Comparison of ENCODE assay signal across 9 mouse cellular contexts in genomic region chr19:6952712-6953037, GRCm38 (mm10). TPM values are rescaled to one million over a fixed set of nuclear protein-coding genes. Genes with fewer than 3 reads are reported as not detected.
DNase-seq lines count a peak whose midpoint lies in the region; ATAC-seq and TF ChIP-seq lines count a peak whose summit lies in the region.
"Had no signal": no experiment of that assay in that cellular context is flagged by ENCODE, and none has a peak within 500 bp of the region (broad histone marks: within the 10 kb centered on the region; RNA-seq: fewer than 3 reads in every experiment).

No protein-coding gene starts in this region.

- no peaks in the 10 kb centered on the region for H3K27me3 ChIP-seq in spleen, adult 2 months (ENCODE audit: control insufficient read depth, insufficient read depth, low read length)
- H3K27me3 ChIP-seq in stomach, postnatal 0 days (ENCODE audit: control insufficient read depth, insufficient read depth, low read length) = no peaks in the 10 kb centered on the region

- intact Hi-C loops in gastrocnemius, postnatal 36 days (cut with DNase I) = no loop called here

- H3K27ac ChIP-seq in spleen, adult 2 months (ENCODE audit: insufficient read depth, low read length) = peak overlapping the region; percentile 77
- H3K27ac ChIP-seq in stomach, postnatal 0 days (replicated peaks) = peak overlapping the region; percentile 94

- ATAC-seq in stomach, postnatal 0 days (ENCODE audit: low FRiP score, low TSS enrichment) = peak; percentile 49

- peaks cover 3% of the 10 kb centered on the region; the same call in 1 of the 2 replicates for H3K36me3 ChIP-seq in spleen, adult 2 months (ENCODE audit: control insufficient read depth, insufficient read depth, low read length)
- peaks cover 20% of the 10 kb centered on the region for H3K36me3 ChIP-seq in stomach, postnatal 0 days (ENCODE audit: control insufficient read depth, insufficient read depth, low read length)

- TF ChIP-seq EP300 in stomach, postnatal 0 days (optimal IDR thresholded peaks at IDR 0.05) = peak; percentile 81

- peak overlapping the region; percentile 86; the same call in 1 of the 2 replicates for H3K4me3 ChIP-seq in spleen, adult 2 months (ENCODE audit: extremely low read depth, insufficient read depth, insufficient read length)
- peak overlapping the region; percentile 91 for H3K4me3 ChIP-seq in lung, adult 2 months (replicated peaks; ENCODE audit: extremely low read depth, low read depth, low read length)
- 0 out of 2 replicates have a peak overlapping the region, but pooled peaks have one; percentile 65 for H3K4me3 ChIP-seq in stomach, postnatal 0 days (ENCODE audit: low read depth, low read length)

- H3K4me1 ChIP-seq in spleen, adult 2 months (ENCODE audit: control insufficient read depth, insufficient read depth, insufficient read length) = peaks cover 11% of the 10 kb centered on the region; the same call in 1 of the 2 replicates
- H3K4me1 ChIP-seq in lung, adult 2 months (ENCODE audit: control insufficient read depth, insufficient read depth, low read length) = peaks cover 11% of the 10 kb centered on the region
- peaks cover 6% of the 10 kb centered on the region; the same call in 1 of the 2 replicates for H3K4me1 ChIP-seq in stomach, postnatal 0 days (replicated peaks; ENCODE audit: control insufficient read depth, insufficient read depth)

- H3K4me2 ChIP-seq in stomach, postnatal 0 days (replicated peaks; ENCODE audit: low read depth) = peak overlapping the region; percentile 89

- H3K9ac ChIP-seq in stomach, postnatal 0 days (ENCODE audit: low read length) = peak overlapping the region; percentile 19; the same call in 1 of the 2 replicates

- H3K9me3 ChIP-seq in stomach, postnatal 0 days (ENCODE audit: control insufficient read depth, low read length) = no peaks in the 10 kb centered on the region

- TF ChIP-seq CTCF in spleen, adult 2 months (IDR thresholded peaks at IDR 0.05; ENCODE audit: extremely low read depth, insufficient read depth, insufficient read length, insufficient replicate concordance) = no peak
- TF ChIP-seq CTCF in lung, adult 2 months (IDR thresholded peaks at IDR 0.05; ENCODE audit: insufficient read depth, low read length) = no peak
- peak; percentile 2; the same call in 1 of the 2 replicates for TF ChIP-seq CTCF in stomach, postnatal 0 days (IDR thresholded peaks at IDR 0.05; ENCODE audit: low read depth)

- no peak for DNase-seq in spleen, adult 2 months (ENCODE audit: low read depth in 1 of 2, low spot score in 2 of 2)
- DNase-seq in spleen, postnatal 10 days (ENCODE audit: low spot score in 2 of 2) = no peak
- peak; percentile 48 for DNase-seq in heart, adult 8-10 months (ENCODE audit: low spot score)
- peak; percentile 63 for DNase-seq in kidney, adult 18-20 months
- DNase-seq in lung, adult 2 months = peak; percentile 79
- DNase-seq in stomach, postnatal 0 days (ENCODE audit: low spot score) = peak; percentile 85
- DNase-seq in left cerebral cortex, adult 11 months (ENCODE audit: low spot score) = no peak
- DNase-seq in gastrocnemius, postnatal 36 days = no peak

- TF ChIP-seq POLR2A in spleen, adult 2 months (IDR thresholded peaks at IDR 0.05; ENCODE audit: low read depth, low read length) = no peak
- TF ChIP-seq POLR2A in lung, adult 2 months (IDR thresholded peaks at IDR 0.05; ENCODE audit: borderline replicate concordance, extremely low read depth, low read depth, low read length) = peak; percentile 85; the same call in 1 of the 2 replicates

- 26% methylated on average over 3 of the region's 3 CpGs for WGBS in spleen, adult 2 months
- 4% methylated on average over 3 of the region's 3 CpGs for WGBS in lung, adult 2 months
- WGBS in stomach, postnatal 0 days = 11% methylated on average over 3 of the region's 3 CpGs

RNA-seq across cellular contexts. Expression of gene Gpr137, which starts 10.4 kb away (rescaled TPM):
- polyA plus RNA-seq in spleen, adult 2 months (2012; rRNA removed) = 54.6 and 61.7 TPM in 2 replicates
- total RNA-seq in heart, adult 8-10 months (2022) = 10 to 100 TPM; 33.4 to 37.4 (median 35.7) TPM
- 77.6 and 85.1 TPM in 2 replicates for polyA plus RNA-seq in lung, adult 2 months (2012; rRNA removed)
- 24.7 and 28.7 TPM in 2 replicates for polyA plus RNA-seq in stomach, postnatal 0 days (2015; fragmentation: Nextera tagmentation; extraction: Ambion mirVana)
- 1 to 10 TPM; 9.4 to 9.7 TPM for total RNA-seq in gastrocnemius, postnatal 36 days (2021)

RNA-seq across cellular contexts. Expression of gene Bad, which starts 11.0 kb away (rescaled TPM):
- 24.9 and 32.5 TPM in 2 replicates for polyA plus RNA-seq in spleen, adult 2 months (2012; rRNA removed)
- 10 to 100 TPM; 19.5 to 23.8 (median 21.3) TPM for total RNA-seq in heart, adult 8-10 months (2022)
- polyA plus RNA-seq in lung, adult 2 months (2012; rRNA removed) = 57.3 and 75.5 TPM in 2 replicates
- polyA plus RNA-seq in stomach, postnatal 0 days (2015; fragmentation: Nextera tagmentation; extraction: Ambion mirVana) = 79.0 and 82.8 TPM in 2 replicates
- 10 to 100 TPM; 10.7 to 14.1 TPM for total RNA-seq in gastrocnemius, postnatal 36 days (2021)

RNA-seq across cellular contexts. Expression of gene Kcnk4, which starts 18.4 kb away (rescaled TPM):
- polyA plus RNA-seq in spleen, adult 2 months (2012; rRNA removed) = 0.04 and 0.11 TPM in 2 replicates
- not detected for total RNA-seq in heart, adult 8-10 months (2022)
- polyA plus RNA-seq in lung, adult 2 months (2012; rRNA removed) = 0.17 TPM in 1 of 2 replicates, not detected in the other
- polyA plus RNA-seq in stomach, postnatal 0 days (2015; fragmentation: Nextera tagmentation; extraction: Ambion mirVana) = 0.75 and 0.98 TPM in 2 replicates
- not detected for total RNA-seq in gastrocnemius, postnatal 36 days (2021)
- total RNA-seq: neutrophil, adult 5-6 weeks had no signal

RNA-seq across cellular contexts. Expression of gene Ppp1r14b, which starts 22.1 kb away (rescaled TPM):
- 69.0 and 82.5 TPM in 2 replicates for polyA plus RNA-seq in spleen, adult 2 months (2012; rRNA removed)
- total RNA-seq in heart, adult 8-10 months (2022) = 100 to 1,000 TPM in 1 of 4 experiments, 10 to 100 TPM in 3; 75.4 to 112 (median 91.3) TPM
- 47.1 and 53.6 TPM in 2 replicates for polyA plus RNA-seq in lung, adult 2 months (2012; rRNA removed)
- polyA plus RNA-seq in stomach, postnatal 0 days (2015; fragmentation: Nextera tagmentation; extraction: Ambion mirVana) = 143 and 148 TPM in 2 replicates
- 100 to 1,000 TPM; 105 to 128 TPM for total RNA-seq in gastrocnemius, postnatal 36 days (2021)

RNA-seq across cellular contexts. Expression of gene Plcb3, which starts 23.6 kb away (rescaled TPM):
- polyA plus RNA-seq in spleen, adult 2 months (2012; rRNA removed) = 31.5 and 31.7 TPM in 2 replicates
- total RNA-seq in heart, adult 8-10 months (2022) = 10 to 100 TPM; 15.6 to 16.2 (median 15.6) TPM
- polyA plus RNA-seq in lung, adult 2 months (2012; rRNA removed) = 109 and 124 TPM in 2 replicates
- polyA plus RNA-seq in stomach, postnatal 0 days (2015; fragmentation: Nextera tagmentation; extraction: Ambion mirVana) = 30.0 and 33.2 TPM in 2 replicates
- 10 to 100 TPM in 1 of 2 experiments, 1 to 10 TPM in 1; 8.1 to 10.7 TPM for total RNA-seq in gastrocnemius, postnatal 36 days (2021)

Comparison
In these comparisons a context has a peak if more than half of its experiments do, and no peak if none do; other contexts are left out.
1. DNase-seq: peak in heart, adult 8-10 months (single experiment), kidney, adult 18-20 months (single experiment), lung, adult 2 months (single experiment) and stomach, postnatal 0 days (single experiment); none in spleen, adult 2 months (0 of 2), spleen, postnatal 10 days (0 of 2), left cerebral cortex, adult 11 months (single experiment) and gastrocnemius, postnatal 36 days (0 of 2).
2. Peak in every context shown above with its lines, with median percentiles within 50 percentile points of each other: H3K4me3 ChIP-seq.